Mouse (Mus musculus) adrenal gland, adult 2 months (tissue): ENCODE data around the gene Syngr2. TPM values are rescaled to one million over a fixed set of nuclear protein-coding genes. Genes with fewer than 3 reads are reported as not detected.

Source experiments
- DNase-seq: peaks from one replicate; pipeline ENCODE4 v3.0.0; 2021
- polyA plus RNA-seq: library from polyadenylated mRNA; depleted of rRNA; stranded (reverse); fragments of >200 nt; gene quantifications from 2 replicates; pipeline ENCODE4 v1.2.3, GENCODE M21; 2012; rRNA removed
- total RNA-seq, 2 experiments: library from RNA; stranded (reverse); gene quantifications; 2 replicates each; pipeline ENCODE4 v1.2.3; 2021

Gene Syngr2
- total and polyA plus RNA-seq, 3 experiments, result 77.3 to 220 (median 95.7) TPM

DNA sequence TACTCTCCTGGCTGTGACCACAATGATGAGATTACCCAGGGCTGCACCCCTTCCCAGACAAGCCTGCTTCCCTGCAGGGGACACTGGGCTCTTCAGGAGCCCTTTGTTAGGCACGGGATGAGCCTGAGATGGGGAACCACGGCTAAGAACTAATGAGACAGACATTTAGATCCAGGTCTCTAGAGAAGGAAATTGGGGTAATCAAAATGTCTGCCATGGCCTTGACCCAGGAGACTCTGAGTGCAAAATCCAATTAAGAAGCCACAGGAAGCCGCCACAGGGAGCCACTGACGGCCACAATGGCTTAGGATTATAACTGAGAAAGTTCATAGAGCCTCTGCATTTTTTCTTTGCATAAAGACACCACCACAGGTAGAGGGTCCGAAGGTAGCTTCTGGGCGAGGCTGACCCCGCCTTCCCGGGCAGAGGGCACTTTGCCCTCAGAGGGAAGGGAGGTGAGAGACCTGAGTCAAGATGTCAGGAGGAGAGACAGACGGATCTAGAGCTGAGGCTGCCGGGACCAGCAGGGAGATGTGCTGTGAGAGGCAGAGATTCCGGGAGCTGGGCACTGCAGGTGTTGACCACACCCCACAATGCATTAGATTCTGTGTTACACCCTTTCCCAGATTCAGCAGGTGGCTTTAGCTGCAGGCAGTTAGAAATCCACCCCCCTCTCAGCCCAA lies 53.8 kb downstream of the Syngr2 start:
- DNase-seq, result no peak

Other genes starting within 250 kb of the Syngr2 start
- 10 to 100 TPM; 21.1 to 24.6 TPM for gene Tnrc6c, start 155.4 kb upstream of the Syngr2 start, total RNA-seq
- gene Tnrc6c, start 155.4 kb upstream of the Syngr2 start, polyA plus RNA-seq, result 17.0 and 17.1 TPM in 2 replicates
- gene Tmc8, start 27.6 kb upstream of the Syngr2 start, total RNA-seq, result 1 to 10 TPM; 2.3 to 3.1 TPM
- gene Tmc8, start 27.6 kb upstream of the Syngr2 start, polyA plus RNA-seq, result 12.3 and 13.8 TPM in 2 replicates
- gene Tmc6, start 27.5 kb upstream of the Syngr2 start, total RNA-seq, result 10 to 100 TPM; 22.3 to 28.5 TPM
- gene Tmc6, start 27.5 kb upstream of the Syngr2 start, polyA plus RNA-seq, result 45.1 and 47.7 TPM in 2 replicates
- not detected for gene 6030468B19Rik, start 12.0 kb upstream of the Syngr2 start, total RNA-seq
- not detected in 2 replicates for gene 6030468B19Rik, start 12.0 kb upstream of the Syngr2 start, polyA plus RNA-seq
- gene Gm20708, start within 50 bp of the Syngr2 start, total RNA-seq, result 1 to 10 TPM in 1 of 2 experiments, under 1 TPM in 1; 0.59 to 1.0 TPM
- 0.08 TPM in 1 of 2 replicates, not detected in the other for gene Gm20708, start within 50 bp of the Syngr2 start, polyA plus RNA-seq
- gene Afmid, start 16.3 kb downstream of the Syngr2 start, total RNA-seq, result 1 to 10 TPM; 5.5 to 6.8 TPM
- 9.3 and 9.6 TPM in 2 replicates for gene Afmid, start 16.3 kb downstream of the Syngr2 start, polyA plus RNA-seq
- 1 to 10 TPM; 2.2 to 3.1 TPM for gene Tk1, start 16.4 kb downstream of the Syngr2 start, total RNA-seq
- 8.6 and 10.2 TPM in 2 replicates for gene Tk1, start 16.4 kb downstream of the Syngr2 start, polyA plus RNA-seq
- gene Birc5, start 39.6 kb downstream of the Syngr2 start, total RNA-seq, result 1 to 10 TPM; 1.1 to 2.8 TPM
- 2.1 and 2.6 TPM in 2 replicates for gene Birc5, start 39.6 kb downstream of the Syngr2 start, polyA plus RNA-seq
- not detected for gene Tmem235, start 51.1 kb downstream of the Syngr2 start, total RNA-seq
- not detected in 2 replicates for gene Tmem235, start 51.1 kb downstream of the Syngr2 start, polyA plus RNA-seq
- 1 to 10 TPM; 8.4 to 9.5 TPM for gene Tha1, start 63.8 kb downstream of the Syngr2 start, total RNA-seq
- 40.3 and 49.3 TPM in 2 replicates for gene Tha1, start 63.8 kb downstream of the Syngr2 start, polyA plus RNA-seq
- gene Socs3, start 160.4 kb downstream of the Syngr2 start, total RNA-seq, result 1 to 10 TPM; 3.2 to 6.9 TPM
- 14.1 and 14.8 TPM in 2 replicates for gene Socs3, start 160.4 kb downstream of the Syngr2 start, polyA plus RNA-seq
- 10 to 100 TPM; 53.9 to 54.5 TPM for gene Pgs1, start 176.6 kb downstream of the Syngr2 start, total RNA-seq
- 99.4 and 165 TPM in 2 replicates for gene Pgs1, start 176.6 kb downstream of the Syngr2 start, polyA plus RNA-seq